Mouse (Mus musculus): ENCODE data around the gene Gm6588.

- no peak for TF ChIP-seq CTCF (IDR thresholded peaks at IDR 0.05; ENCODE audit: borderline replicate concordance, extremely low read depth, insufficient read depth, insufficient read length)
- no peak for TF ChIP-seq POLR2A (IDR thresholded peaks at IDR 0.05; ENCODE audit: borderline replicate concordance, extremely low read depth, insufficient read depth, insufficient read length, poor library complexity, severe bottlenecking)
Observed at GRCm38 (mm10) chr5:112431120-112431775, 18.0 kb upstream of the Gm6588 start.

Measured in brain, embryonic 14.5 days (tissue).